Mouse (Mus musculus): Measurements from ENCODE around the gene Gm6525.

- TF ChIP-seq MAZ (IDR thresholded peaks at IDR 0.05; ENCODE audit: low read depth, low read length) (no peak; the same call in 1 of the 2 replicates), ZMIZ1 (IDR thresholded peaks at IDR 0.05; ENCODE audit: low read depth, low read length) (peak; percentile 76), ETS1 (conservative IDR thresholded peaks at IDR 0.05; ENCODE audit: low read depth, low read length) (no peak), CTCF (conservative IDR thresholded peaks at IDR 0.05 in 1 of 2, IDR thresholded peaks at IDR 0.05 in 1 of 2; ENCODE audit: low read depth in 2 of 2, low read length in 2 of 2) (peak in 1 of 2 experiments; percentile 92; a peak in 2 of 4 replicates), POLR2A (IDR thresholded peaks at IDR 0.05; ENCODE audit: low read depth, low read length) (peak; percentile 79), USF2 (conservative IDR thresholded peaks at IDR 0.05; ENCODE audit: low read depth, low read length) (no peak)
Observed at GRCm38 (mm10) chr3:84155558-84156006, 18.3 kb upstream of the Gm6525 start, which contains the start of gene Mnd1.
